Mouse (Mus musculus) CH12.LX (cell line): ENCODE data around the gene Evi5.

Experiments
- CTCF ChIP-seq, 2 experiments: IDR thresholded peaks in 1 of 2; conservative IDR thresholded peaks in 1 of 2; 2 replicates each; pipeline ENCODE4 v1.5.1; 2011 to 2012; ENCODE audit warnings: low read depth in 2 of 2, low read length in 2 of 2, improper control_type of control experiment in 1 of 2, inconsistent platforms in 1 of 2, mild to moderate bottlenecking in 1 of 2, moderate library complexity in 1 of 2
- EP300 ChIP-seq: IDR thresholded peaks from 2 replicates; pipeline ENCODE4 v1.6.1; 2011; ENCODE audit warnings: low read length, improper control_type of control experiment
- MAX ChIP-seq: IDR thresholded peaks from 2 replicates; pipeline ENCODE4 v1.6.1; 2011; ENCODE audit warnings: low read length, improper control_type of control experiment
- UBTF ChIP-seq: IDR thresholded peaks from 2 replicates; pipeline ENCODE4 v1.6.1; 2012; ENCODE audit warnings: low read depth, mild to moderate bottlenecking, inconsistent platforms, low read length, improper control_type of control experiment, moderate library complexity
- ZKSCAN1 ChIP-seq: IDR thresholded peaks from 2 replicates; pipeline ENCODE4 v1.6.1; 2012; ENCODE audit warnings: low read depth, inconsistent platforms, low read length, improper control_type of control experiment, borderline replicate concordance
- ZNF384 ChIP-seq: IDR thresholded peaks from 2 replicates; pipeline ENCODE4 v1.6.1; 2012; ENCODE audit warnings: low read depth, low read length, improper control_type of control experiment, inconsistent platforms

GRCm38 (mm10) chr5:107717871-107718361 lies 157.0 kb downstream of the Evi5 start:
- TF ChIP-seq UBTF (no peak), ZKSCAN1 (no peak), EP300 (peak; percentile 52), CTCF (conservative IDR thresholded peaks at IDR 0.05 in 1 of 2, IDR thresholded peaks at IDR 0.05 in 1 of 2; ENCODE audit: low read depth in 2 of 2, low read length in 2 of 2) (no peak), MAX (peak; percentile 96), ZNF384 (no peak)
